Mouse (Mus musculus): ENCODE data around the gene Olfr608.
"Not testable (repeated sequence)": the region's sequence is repeated elsewhere in the genome, so short reads cannot be mapped to it uniquely, and the experiment has no call there.

Gene Olfr608

GRCm38 (mm10) chr7:103469577-103469976 lies at the start of gene Olfr608:
TSS of gene Olfr608 (plus strand) at chr7:103469877.
- DNase-seq (ENCODE audit: low spot score), result no peak

GRCm38 (mm10) chr7:103445339-103445738 lies 24.3 kb upstream of the Olfr608 start, which contains the start of gene Olfr605:
TSS of gene Olfr605 (minus strand) at chr7:103445439.
- no peak for DNase-seq (ENCODE audit: low spot score)

- DNase-seq (ENCODE audit: low spot score), result no peak
Observed at GRCm38 (mm10) chr7:103448746-103449145, 20.9 kb upstream of the Olfr608 start, which contains the start of gene Olfr606. TSS of gene Olfr606 (plus strand) at chr7:103449046.

- DNase-seq (ENCODE audit: low spot score), result no peak
Observed at GRCm38 (mm10) chr7:103460590-103460989, 9.1 kb upstream of the Olfr608 start.

- DNase-seq (ENCODE audit: low spot score), result not testable (repeated sequence)
Observed at GRCm38 (mm10) chr7:103477106-103477505, 7.4 kb downstream of the Olfr608 start.

- DNase-seq (ENCODE audit: low spot score), result no peak
Observed at GRCm38 (mm10) chr7:103497962-103498361, 28.3 kb downstream of the Olfr608 start, which contains the start of gene Olfr609. TSS of gene Olfr609 (minus strand) at chr7:103498062.

GRCm38 (mm10) chr7:103512022-103512421 lies 42.3 kb downstream of the Olfr608 start, which contains the start of gene Olfr610:
TSS of gene Olfr610 (minus strand) at chr7:103512122.
- no peak for DNase-seq (ENCODE audit: low spot score)

GRCm38 (mm10) chr7:103520746-103521145 lies 51.1 kb downstream of the Olfr608 start, which contains the start of gene Olfr611:
TSS of gene Olfr611 (minus strand) at chr7:103520846.
- DNase-seq (ENCODE audit: low spot score), result not testable (repeated sequence)
